Mouse (Mus musculus) heart, adult 11 months (tissue): ENCODE data around the gene Gria1.

Source experiments
- DNase-seq: peaks from one replicate; pipeline ENCODE4 v3.0.0; 2022

Gene Gria1

DNA sequence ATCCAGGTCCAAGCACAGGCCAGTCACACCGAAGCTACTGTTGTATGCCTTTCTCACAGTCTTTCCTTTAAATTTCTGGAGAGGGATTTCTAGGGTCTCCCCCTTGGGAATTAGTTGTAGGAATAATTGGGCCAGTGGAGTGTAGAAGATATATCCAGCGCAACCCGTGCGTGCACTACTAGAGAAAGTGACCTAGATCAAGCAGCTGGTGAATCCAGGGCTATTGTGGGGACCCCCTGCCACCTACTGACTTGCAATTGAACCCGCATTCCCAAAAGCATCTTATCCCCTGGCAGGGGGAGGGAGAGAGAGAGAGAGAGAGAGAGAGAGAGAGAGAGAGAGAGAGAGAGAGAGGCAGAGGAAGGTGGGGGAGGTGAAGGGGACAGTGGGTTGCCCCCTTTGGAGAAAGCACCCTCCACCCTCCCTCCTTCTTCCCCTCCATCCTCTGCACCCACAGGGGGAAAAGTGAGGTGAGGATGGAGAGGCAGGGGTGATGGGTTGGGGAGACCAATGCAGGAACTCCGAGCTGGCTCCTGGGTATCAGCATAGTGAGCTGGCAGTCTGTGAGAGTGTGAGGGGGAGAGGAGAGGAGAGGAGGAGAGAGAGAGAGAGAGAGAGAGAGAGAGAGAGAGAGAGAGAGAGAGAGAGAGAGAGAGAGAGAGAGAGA lies at the start of gene Gria1:
Gria1 (plus strand) TSS at position 364 of the 667 bp plus-strand sequence.
- DNase-seq = no peak

DNA sequence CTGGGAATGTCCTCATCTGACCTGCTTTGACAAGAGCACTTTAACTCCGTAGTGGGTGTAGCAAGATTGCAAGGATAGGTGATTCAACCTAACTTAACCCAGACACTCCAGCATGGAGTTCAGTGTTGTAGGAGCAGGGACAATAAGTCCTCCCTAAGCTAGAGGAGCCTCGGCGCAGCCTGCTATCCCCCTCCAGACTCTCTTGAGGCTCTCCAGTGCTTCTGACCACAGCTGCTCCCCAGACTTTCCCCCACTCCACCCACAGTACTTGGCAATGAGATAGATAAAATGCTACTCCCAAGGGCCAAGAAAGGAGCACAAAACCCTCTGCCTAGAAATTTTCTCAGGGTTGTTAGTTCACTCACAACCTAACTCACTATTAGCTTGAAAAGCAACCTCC lies 49.4 kb upstream of the Gria1 start:
- peak; percentile 94 for DNase-seq

DNA sequence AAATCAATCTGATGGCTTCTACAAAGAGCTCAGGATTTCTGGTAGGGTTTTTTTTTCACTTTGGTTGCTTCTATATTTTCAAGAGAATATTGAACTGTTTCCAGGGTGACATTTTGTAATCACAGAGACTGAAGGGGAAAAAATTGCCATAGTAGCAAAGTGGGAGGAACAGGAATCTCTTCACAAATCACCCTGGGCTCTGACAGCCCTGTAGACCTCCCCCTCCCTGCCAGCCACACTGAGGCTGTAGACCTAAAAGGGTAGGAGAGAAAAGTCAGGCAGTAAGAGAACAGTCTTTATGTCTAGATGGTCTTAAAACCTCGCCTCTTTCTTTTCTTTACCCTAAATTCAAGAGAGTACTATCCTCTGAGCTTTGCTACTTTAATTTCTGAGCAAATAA lies 38.4 kb upstream of the Gria1 start:
- DNase-seq = no peak

DNA sequence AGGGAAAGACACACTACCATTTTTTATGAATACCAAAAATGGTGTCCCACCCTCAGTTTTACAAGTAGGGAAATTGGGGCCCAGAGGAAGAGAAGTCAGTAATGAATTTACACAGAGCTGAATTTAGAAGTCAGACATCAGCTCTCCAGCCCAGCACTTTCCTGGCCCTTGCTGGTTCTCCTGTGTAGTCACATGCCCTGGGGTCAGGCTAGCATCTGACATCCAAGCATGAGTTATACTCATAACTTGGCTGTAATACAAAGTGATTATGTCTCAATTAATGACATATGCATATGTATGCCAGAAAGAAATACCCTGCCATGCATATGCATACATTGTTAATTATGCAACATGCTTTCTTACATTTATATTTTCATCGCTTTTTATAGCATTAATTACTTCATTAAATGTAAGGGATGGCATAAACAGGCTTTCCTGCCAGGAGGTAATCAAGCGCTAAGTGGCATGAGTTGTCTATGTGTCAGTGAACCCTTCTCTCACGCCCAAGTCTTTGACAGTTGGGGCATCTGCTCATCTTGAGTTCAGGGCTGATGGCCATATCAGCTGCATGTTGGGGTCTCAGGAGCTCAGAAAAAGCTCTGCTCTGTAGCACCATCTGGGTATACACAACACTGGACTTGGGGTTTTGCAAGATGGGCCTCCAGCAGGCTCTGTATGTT lies 26.7 kb upstream of the Gria1 start:
- no peak for DNase-seq

DNA sequence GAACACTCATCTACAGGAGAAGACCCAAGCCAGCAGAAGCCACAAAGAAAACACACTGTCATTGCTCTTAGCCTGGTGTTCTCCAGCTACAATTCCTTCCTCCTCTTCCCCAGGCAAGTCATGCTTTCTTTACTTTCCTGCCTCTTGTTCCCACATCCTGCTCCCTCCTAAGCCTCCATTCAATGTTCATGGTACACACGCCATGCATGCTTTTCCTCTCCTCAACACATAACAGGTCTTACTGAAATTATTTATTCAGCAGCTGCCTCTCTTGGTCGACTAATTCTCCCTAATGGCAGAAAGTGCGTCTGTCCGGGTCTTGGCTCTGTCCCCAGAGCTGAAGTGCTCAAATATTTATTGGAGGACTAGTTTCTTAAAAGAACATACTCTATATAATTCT lies 25.7 kb upstream of the Gria1 start:
- no peak for DNase-seq

DNA sequence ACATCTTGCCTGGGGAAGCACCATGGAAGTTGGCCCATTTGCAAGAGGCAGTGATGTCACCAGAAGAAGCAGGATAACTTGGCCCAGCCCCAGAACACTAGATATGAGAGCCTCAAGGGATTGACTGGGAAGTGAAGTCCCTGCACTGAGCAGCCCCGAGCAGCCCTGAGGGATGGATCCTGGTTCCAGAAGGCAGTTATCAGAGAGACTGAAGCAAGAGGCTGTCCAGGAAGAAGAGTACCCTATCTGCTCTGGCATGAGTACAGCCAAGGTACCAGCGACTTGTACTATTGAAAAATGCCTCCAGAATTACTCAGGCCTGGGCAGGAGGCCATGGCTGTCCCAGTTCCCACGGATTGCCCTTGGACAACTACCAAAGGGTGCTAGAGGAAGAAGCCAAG lies 11.6 kb upstream of the Gria1 start:
- DNase-seq = peak; percentile 98

DNA sequence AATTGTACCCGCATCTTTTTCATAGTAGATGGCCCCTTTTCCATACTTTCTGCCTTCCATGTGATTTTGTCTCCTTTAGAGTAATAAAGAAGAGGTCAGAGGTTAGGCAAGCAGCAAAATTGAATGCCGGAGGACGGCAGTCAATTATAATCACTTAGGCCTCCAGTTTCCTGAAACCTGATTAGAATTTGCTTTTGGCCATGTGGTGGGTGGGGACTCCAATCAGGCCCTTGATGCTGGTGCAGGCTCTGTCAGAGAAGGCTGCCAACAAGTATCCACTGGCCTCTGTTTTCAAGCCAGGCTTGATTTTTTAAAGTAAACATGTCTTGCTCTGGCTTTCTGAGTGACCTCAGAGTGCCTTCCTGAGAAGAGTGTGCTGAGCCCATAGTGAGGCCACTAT lies 6.6 kb upstream of the Gria1 start:
- DNase-seq = no peak

DNA sequence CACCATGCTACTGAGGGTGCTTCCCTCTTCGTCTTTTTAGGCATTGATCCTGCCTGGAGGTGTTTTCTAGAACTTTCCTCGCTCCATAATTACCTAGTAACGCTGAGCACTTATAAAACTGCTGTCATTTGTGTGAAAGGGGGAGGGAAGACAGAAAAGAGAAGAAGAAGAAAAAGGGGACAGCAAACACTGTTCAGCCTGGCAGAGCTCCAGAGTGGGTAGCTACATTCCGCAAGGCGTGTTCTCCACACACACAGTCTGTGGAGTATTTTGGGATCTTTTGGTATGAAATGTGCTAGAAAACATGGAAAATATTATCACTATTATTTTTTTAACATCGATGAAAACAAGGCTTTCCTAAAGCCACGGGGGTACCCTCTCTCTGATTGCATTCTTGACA lies 5.8 kb upstream of the Gria1 start:
- DNase-seq = no peak

DNA sequence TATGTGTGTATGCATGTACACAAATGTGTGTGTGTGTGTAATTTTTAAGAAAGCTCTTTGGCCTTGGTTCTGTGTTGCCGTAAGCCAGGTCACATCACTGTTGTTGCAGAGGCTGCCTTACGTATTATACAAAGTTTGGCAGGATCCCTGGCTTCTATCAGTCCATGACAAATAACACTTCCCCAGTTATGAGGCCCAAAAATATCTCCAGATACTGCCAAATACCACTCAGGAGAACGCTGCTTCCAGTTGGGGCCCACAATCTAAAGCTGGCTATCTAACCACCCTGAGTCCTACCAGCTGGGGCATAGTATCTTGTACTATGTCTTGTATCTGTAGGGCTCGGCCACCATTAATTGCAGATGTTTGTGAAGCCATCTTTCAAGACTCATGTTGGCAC lies 3.4 kb upstream of the Gria1 start:
- DNase-seq = peak; percentile 94

DNA sequence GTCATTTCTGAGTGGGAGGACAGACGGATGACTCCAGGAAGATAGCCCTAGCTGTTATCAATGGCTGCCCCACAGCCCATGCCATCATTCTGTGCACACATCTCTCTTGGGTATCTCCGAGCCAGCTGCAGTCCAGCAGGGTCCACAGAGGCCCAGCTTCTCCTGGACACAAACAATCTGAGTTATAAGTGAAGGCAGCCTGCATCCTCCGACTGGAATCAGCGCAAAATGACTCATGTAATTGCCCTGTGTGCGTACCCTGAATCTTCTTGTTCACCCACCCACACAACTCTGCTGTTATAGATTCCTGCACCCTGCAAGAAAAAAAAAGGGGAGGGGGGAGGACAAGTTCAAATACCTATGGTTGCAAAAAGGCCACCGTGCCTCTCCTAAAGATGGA lies 576 bp upstream of the Gria1 start:
- DNase-seq = no peak

DNA sequence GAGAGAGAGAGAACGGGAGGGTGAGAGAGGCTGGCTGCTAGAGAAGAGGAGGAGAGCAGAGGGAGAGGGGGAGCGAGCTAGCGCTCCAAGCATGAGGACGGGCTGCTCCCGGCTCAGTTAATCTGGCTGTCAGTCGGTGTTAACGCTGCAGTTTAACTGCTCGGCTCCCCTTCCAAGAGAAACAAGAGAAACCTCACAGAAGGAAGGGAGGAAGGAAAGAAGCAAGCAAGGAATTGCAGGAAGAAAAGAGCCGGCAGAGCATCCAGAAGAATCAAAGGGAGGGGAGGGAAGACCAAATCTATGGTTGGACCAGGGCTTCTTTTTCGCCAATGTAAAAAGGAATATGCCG lies 478 bp downstream of the Gria1 start:
- no peak for DNase-seq

DNA sequence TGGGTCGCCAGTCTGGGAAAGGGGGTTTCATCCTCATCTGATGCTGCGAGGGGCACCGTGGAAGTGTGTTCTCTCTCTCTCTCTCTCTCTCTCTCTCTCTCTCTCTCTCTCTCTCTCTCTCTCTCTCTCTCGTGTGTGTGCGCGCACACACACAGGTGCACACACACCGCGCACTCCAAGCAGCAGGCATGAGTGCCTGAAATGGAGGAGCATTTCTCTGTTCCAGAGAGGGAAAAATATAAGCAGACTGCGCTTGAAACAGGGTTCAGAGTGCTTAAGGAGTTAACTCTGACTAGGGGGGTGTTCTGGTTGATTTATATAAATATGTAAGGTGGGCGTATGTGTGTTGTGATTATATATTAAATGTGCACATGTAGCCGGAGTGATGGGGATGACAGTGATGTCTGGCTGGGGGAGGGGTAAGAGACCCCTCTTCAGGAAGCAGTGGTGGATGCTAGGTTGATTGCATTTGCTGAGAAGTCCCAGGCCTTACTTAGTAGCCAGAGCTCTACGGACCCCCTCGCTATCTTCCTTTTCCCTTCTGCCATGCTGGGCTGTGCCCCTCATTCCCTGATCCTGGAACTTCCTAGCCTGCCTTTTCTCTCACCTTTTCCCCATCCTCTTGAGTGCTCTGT lies 1.2 kb downstream of the Gria1 start:
- DNase-seq = no peak

DNA sequence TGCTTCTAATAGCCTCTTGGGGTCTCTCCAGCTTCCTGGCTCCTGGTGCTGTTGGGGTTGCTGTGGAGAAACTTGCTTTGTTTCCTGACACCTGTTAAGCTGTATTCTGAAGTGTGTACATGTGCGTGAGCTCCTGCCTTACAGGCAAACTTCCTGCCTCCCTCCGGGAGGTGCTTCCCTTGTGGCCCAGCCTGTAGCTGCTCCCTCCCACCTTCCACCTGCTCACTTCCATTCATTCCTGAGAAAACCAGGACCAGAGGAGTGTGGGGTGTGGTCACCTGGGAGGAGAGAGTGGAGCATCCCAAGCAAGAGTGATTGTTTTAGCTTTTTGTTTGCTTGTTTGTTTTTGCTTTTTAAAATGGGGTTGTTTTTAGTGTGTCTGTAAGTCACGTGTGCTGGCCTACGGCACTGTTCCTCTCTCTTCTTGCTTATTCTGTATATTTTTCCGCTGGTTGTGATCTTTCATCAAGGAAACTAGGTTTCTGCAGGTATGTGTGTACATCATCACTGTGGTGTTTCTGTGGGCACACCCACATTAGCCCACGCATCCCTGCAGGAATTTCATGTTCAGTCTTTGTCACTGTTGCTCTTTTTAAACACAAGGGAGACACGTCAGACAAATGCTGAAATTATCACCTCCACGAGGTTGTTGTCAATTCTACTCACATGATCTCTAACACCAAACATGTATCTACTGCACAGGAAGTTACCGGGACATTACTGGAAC lies 2.4 kb downstream of the Gria1 start:
- DNase-seq = no peak

DNA sequence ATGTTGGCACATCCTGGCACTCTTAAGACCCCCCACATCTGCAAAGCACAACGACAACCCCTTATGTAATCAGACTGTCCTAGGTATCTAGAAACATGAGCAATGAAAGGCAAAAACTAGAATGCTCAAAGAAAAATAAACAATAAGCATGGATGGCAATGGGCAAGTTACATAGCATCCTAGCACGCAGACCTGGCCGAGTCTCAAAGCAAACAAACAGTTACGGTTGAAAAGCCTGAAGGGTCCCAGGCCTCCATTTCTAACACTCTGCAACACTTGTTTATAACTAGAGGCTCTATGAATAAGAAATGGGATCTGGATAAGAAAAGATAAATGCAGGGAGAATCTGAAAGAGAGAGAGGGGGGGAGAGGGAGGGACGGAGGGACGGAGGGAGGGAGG lies 3.2 kb downstream of the Gria1 start:
- no peak for DNase-seq

DNA sequence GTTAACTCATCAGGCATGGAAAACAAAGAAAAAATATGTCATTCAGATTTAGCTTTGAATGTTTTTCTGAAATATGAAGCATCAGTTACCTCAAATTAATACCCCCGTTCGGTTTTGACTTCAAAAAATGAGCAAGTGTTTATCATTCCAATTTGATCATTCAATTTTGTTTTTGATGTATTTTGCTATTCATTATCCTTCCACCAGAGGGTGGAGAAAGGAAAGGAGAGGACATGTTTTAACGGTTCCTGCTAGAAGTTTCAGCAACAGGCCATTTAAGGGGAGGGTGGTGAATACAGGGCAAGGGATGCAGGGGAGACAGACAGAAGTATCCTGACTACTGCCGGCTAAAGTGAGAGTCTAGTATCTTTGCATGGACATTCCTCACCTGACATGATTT lies 7.3 kb downstream of the Gria1 start:
- DNase-seq = no peak

DNA sequence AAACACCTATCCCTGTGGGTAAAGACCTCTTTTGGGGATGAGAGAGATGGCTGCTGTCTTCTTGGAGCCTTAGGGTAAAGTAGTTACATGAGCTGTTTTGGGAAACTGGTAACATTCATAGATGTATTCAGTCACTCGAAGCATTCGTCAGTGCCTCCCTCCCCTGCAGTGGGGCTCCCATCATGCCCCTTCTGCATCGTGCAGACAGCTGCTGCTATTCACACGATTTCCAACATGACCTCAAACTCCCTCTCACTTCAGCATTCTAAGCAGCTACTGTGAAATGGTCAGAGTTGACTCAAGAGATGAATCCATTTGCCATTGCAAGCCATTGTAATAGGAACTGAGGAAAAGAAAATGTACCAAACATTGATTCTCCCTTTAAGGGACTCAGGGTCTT lies 11.2 kb downstream of the Gria1 start:
- no peak for DNase-seq

DNA sequence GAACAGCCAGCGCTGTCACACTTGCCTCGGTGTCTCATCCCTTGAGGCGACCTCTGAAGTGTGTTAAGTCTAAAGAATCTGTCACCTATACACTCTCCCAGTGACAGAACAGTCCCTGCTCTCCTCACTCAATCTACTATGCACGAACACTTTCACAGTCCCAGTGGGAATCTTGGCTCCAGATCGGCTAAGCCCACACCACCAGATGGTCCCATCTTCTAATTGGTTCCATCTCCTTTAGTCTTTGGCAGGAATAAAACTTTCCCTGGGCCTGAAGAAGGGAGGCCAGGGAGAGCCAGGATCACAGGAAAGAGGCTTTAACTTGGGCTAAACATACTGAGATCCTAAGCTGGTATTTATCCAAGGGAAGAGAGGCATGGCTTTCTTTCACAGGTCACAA lies 19.3 kb downstream of the Gria1 start:
- no peak for DNase-seq

DNA sequence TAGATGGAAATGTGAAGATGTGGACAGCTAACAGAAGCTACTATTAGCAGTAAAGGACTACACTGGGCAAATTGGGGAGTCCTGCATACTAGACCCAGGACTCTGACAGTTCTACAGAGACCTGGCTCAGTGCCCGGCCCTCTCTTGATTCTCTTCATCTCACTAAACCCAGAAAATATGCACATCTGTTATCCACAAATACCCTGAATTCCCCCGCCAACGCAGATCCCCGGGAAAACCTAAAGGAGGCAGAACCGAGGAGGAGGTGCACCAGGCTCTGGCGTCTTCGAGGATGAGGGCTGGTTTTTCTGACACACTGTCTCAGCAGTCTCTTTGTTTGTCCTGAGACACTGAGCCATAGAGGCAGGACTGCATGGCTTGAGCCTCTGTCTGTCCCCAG lies 27.6 kb downstream of the Gria1 start:
- peak; percentile 87 for DNase-seq

DNA sequence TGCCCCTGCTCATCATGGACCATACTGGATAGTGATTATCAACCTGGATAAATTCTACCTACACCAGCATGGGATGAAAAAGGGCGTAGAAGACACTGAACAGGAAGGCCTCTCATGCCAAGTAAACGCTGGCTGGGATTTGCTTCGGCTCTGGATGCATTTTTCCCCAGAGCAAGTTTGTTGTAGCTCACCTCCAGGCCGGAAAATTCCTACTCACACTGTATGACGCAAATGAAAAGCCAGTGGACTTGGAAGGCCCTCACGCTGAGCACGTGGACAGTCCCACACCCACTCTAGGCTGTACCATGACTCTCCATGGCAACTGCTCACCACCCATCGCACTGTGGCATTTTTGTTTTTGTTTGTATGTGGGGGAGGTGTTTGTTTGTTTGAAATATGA lies 28.1 kb downstream of the Gria1 start:
- no peak for DNase-seq

DNA sequence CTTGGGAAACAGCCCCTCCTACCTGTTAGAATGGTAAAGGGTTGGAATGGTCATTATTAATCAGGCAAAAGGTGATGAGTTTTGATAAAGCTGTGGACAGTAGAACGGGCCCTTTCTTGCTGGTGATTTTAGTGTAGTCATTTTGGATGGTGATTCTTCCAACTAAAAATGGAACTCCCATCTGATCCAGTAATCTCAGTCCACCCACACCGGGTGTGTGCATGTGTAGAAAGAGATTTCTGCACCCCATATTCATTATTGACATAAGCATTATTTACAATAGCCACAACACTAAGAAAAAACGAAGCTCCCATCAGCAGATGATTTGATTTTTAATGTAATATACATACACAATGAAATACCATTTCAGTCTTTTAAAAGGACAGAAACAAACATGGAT lies 30.9 kb downstream of the Gria1 start:
- DNase-seq = no peak

DNA sequence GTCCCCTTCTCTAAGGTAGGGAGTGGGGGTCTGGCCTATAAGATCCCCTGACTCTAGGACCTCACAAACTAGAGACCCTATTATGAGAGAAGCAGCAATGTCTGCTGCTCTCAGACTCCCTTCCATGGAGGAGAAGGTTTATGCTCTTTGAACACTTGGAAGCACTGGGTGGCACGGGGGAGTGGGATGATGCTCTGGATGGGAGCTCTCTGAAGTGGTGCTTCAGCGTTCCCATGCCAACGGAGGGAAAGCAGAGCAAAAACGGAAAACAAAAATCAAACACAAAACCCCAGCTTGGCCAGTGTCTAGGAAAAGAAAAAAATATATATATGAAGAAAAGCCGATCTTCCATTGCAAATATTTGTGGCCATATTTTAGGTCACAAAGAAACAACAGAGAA lies 33.0 kb downstream of the Gria1 start:
- DNase-seq = no peak

DNA sequence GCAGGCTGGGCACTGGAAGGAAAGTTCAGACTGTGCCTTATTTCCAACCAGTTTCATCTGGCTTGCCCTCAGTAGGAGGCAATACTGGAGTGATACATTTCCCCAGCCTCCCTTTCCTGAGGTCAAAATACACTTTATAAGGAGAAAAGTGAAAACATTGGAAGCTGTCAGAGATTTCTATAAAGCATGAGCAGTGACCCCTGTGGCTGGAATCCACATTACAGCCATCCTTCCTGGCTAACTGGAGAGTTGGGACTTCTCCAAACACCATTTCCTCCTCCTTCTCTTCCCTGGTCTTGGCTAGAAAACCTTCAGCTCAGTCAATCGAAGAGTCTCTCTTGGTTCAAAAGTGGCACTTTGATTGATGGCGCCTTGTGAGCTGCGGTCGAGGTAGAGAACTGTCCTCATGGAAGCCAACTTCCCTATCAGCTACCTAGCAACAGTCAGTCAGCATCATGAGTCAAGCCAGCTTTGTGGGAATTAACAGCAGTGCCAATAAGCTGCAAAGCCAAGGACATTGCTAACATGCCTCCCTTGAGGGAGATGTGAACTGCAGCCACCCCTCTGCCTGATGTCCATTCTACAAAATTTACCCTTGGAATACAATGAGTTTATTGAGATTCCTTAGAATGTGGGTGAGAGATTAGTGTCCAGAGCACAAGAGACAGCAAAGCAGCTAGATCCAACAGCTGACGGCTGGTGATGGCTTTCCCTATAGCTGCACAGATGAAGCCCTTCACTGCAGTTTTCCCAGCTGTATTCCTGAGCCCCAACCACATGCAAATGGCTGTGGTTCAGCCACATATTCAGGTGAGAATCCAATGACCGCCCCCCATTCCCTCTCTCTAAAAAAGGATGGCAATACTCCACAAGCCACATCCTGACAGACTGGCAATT lies 40.7 kb downstream of the Gria1 start:
- DNase-seq = peak; percentile 95

DNA sequence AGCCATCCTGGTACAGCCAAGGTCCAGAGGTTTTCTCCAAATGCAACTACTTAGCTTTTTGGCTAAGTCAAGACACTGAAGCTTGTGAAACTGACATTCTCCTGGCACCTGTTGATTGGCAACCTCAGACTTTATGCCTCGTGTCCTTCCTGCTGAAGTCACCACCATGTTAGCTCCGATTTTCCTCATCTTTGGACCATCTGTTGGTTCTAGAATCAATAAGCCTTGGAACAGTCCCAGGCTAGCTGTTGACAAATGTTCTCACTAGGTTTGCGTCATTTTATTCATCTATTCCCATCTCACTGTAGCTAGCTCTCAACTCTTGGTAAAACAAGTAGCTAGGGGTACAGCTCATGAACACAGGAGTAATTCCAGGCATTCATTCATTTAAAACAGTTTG lies 51.3 kb downstream of the Gria1 start:
- DNase-seq = no peak
